Mouse (Mus musculus) embryonic facial prominence, embryonic 14.5 days (tissue): ENCODE measurements at regions not wholly inside any gene's neighbourhood (a gene's known extent, or its start where the extent isn't known, plus 50 kb on each side); places are given as distances from the start of the nearest gene placed in this dataset.

Source experiments
- ATAC-seq: fragments of 200-750 bp; cut with Nextera tagmentation; 2 replicates; pipeline ENCODE4 v1.8.0; 2017; ENCODE audit warnings: low read depth, moderate number of reproducible peaks, moderate TSS enrichment
- DNase-seq: peaks from one replicate; pipeline ENCODE4 v3.0.0-alpha.2; 2015; ENCODE audit warnings: low spot score
- H3K27ac ChIP-seq: fragments of 300-500 bp; sonication (generic); replicated peaks from 2 replicates; pipeline ENCODE4 v1.5.1; 2014; ENCODE audit warnings: low read depth, mild to moderate bottlenecking, low read length, moderate library complexity
- H3K27me3 ChIP-seq: fragments of 300-500 bp; sonication (generic); replicated peaks from 2 replicates; pipeline ENCODE4 v1.6.1; 2014; ENCODE audit warnings: low read length; ENCODE audit not compliant: control insufficient read depth, insufficient read depth
- H3K36me3 ChIP-seq: fragments of 300-500 bp; sonication (generic); 2 replicates; pipeline ENCODE4 v1.6.1; 2014; ENCODE audit warnings: low read length, mixed read lengths; ENCODE audit not compliant: control insufficient read depth, insufficient read depth
- H3K4me1 ChIP-seq: fragments of 300-500 bp; sonication (generic); 2 replicates; pipeline ENCODE4 v1.6.1; 2014; ENCODE audit warnings: antibody characterized with exemption, low read length; ENCODE audit not compliant: control insufficient read depth, insufficient read depth
- H3K4me2 ChIP-seq: fragments of 300-500 bp; sonication (generic); 2 replicates; pipeline ENCODE4 v1.6.1; 2014; ENCODE audit warnings: low read depth, mild to moderate bottlenecking, low read length, moderate library complexity, mixed read lengths
- H3K4me3 ChIP-seq: fragments of 300-500 bp; sonication (generic); 2 replicates; pipeline ENCODE4 v1.5.1; 2014; ENCODE audit warnings: low read depth, mild to moderate bottlenecking, low read length
- H3K9ac ChIP-seq: fragments of 300-500 bp; sonication (generic); 2 replicates; pipeline ENCODE4 v1.6.1; 2014; ENCODE audit warnings: low read depth, mild to moderate bottlenecking, low read length, moderate library complexity, mixed read lengths
- H3K9me3 ChIP-seq: fragments of 300-500 bp; sonication (generic); 2 replicates; pipeline ENCODE4 v1.6.1; 2016; ENCODE audit warnings: low read length; ENCODE audit not compliant: control insufficient read depth
- WGBS: fragments of 180-500 bp; shearing (Covaris S2); extraction: QIAGEN DNeasy Blood & Tissue Kit; methylation state at CpG from one replicate; pipeline ENCODE4 v1.1.7; 2014; 5-methylcytosine and 5-hydroxymethylcytosine counted together

- Histone ChIP-seq H3K27me3 (peaks cover 53% of the 10 kb centered on the region), H3K27ac (no peak overlapping the region), H3K4me1 (peaks cover 7% of the 10 kb centered on the region; the same call in 1 of the 2 replicates), H3K4me2 (peak overlapping the region; percentile 97), H3K4me3 (peak overlapping the region; percentile 69), H3K9ac (peak overlapping the region; percentile 68), H3K36me3 (no peaks in the 10 kb centered on the region), H3K9me3 (no peaks in the 10 kb centered on the region)
- DNase-seq (no peak), ATAC-seq (peak; percentile 68)
- under 1% methylated on average over 29 of the region's 108 CpGs for WGBS
Observed at GRCm38 (mm10) chr1:34750061-34751054, 92.5 kb downstream of the Fam168b start.

DNA sequence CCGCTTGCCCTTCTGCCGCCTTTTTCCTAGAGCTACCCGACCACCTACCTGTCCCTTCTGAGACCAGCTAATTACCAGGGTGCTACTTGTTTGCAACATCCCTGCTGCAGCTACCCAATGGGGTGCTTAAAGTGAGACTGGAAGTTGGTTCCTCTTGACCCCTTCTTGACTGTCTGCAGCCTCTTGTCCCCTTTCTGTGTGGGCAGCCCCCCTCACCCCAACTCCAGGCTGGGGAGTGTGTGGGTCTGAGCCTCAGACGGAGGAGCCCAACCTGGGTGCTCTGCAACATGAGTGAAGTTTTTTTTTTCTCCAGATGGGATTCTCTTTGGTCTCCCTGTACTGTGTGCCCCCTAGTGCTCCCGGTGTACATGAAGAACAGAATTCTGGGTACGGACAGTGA is 91.7 kb downstream of the Fam168b start:
- H3K9me3 ChIP-seq, result no peaks in the 10 kb centered on the region
- no peak for ATAC-seq
- DNase-seq, result no peak
- peak overlapping the region; percentile 69 for H3K4me3 ChIP-seq
- peak overlapping the region; percentile 97 for H3K4me2 ChIP-seq
- no peak overlapping the region for H3K27ac ChIP-seq
- H3K27me3 ChIP-seq, result peaks cover 53% of the 10 kb centered on the region
- 6% methylated on average over 6 of the region's 6 CpGs for WGBS
- H3K4me1 ChIP-seq, result peaks cover 7% of the 10 kb centered on the region; the same call in 1 of the 2 replicates
- H3K9ac ChIP-seq, result peak overlapping the region; percentile 68
- no peaks in the 10 kb centered on the region for H3K36me3 ChIP-seq

DNA sequence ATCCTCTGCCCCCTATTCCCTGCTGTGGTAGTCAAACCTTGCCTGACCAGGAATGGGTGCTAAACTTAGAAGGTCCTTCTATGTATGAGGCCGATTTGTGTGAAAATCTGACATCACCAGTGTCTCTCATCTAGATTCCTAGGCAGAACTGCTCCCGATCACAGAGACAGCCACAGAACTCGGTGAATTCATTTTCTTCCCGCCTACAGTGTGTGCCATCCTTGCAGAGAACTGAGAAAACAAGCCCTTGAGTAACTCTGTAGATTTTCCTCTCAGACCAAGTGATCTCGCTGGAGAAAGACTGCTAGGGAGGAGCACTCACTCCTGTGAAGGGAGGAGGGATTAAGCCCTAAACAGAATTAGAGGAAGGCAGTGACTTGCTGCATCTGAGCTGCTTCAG is 89.3 kb downstream of the Fam168b start:
- no peak for ATAC-seq
- Histone ChIP-seq H3K4me2 (no peak overlapping the region), H3K9ac (no peak overlapping the region), H3K9me3 (no peaks in the 10 kb centered on the region), H3K4me3 (no peak overlapping the region), H3K4me1 (peaks cover 7% of the 10 kb centered on the region; the same call in 1 of the 2 replicates), H3K27me3 (peaks cover 50% of the 10 kb centered on the region), H3K36me3 (no peaks in the 10 kb centered on the region), H3K27ac (no peak overlapping the region)
- no peak for DNase-seq
- 58% methylated on average over 5 of the region's 5 CpGs for WGBS

DNA sequence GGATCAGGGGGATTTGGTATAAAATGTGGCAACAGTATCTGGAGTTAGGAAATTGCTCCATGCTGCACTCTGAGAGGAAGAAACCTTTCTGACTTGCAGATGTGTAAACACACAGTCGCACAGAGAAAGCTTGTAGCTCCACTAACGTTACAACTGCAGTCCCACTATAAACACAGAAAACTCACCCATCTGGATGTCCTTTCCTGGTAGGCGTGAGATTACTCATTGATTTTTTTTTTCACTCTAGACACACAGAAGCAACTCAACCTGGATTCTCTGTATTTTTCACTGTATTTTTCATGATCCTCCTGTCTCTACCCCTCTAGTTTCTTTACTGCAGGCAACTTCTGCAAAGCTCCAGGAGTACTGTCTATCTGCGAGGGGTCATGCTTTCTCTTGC is 82.3 kb downstream of the Fam168b start:
- WGBS, result 44% methylated on average over 4 of the region's 4 CpGs
- no peak overlapping the region for H3K4me2 ChIP-seq

GRCm38 (mm10) chr1:34761436-34761835 is 81.4 kb downstream of the Fam168b start:
- Histone ChIP-seq H3K9me3 (no peaks in the 10 kb centered on the region), H3K27me3 (no peaks in the 10 kb centered on the region), H3K4me3 (no peak overlapping the region), H3K36me3 (no peaks in the 10 kb centered on the region), H3K9ac (no peak overlapping the region), H3K4me2 (no peak overlapping the region), H3K27ac (no peak overlapping the region), H3K4me1 (no peaks in the 10 kb centered on the region)
- DNase-seq, result no peak
- no peak for ATAC-seq

More for the DNA sequence above, 82.3 kb downstream of the Fam168b start:
- H3K9me3 ChIP-seq, result no peaks in the 10 kb centered on the region
- H3K4me1 ChIP-seq, result no peaks in the 10 kb centered on the region
- H3K27me3 ChIP-seq, result no peaks in the 10 kb centered on the region
- H3K4me3 ChIP-seq, result no peak overlapping the region
- ATAC-seq (no peak), DNase-seq (peak; percentile 14)
- H3K27ac ChIP-seq, result no peak overlapping the region
- H3K9ac ChIP-seq, result no peak overlapping the region
- H3K36me3 ChIP-seq, result no peaks in the 10 kb centered on the region

DNA sequence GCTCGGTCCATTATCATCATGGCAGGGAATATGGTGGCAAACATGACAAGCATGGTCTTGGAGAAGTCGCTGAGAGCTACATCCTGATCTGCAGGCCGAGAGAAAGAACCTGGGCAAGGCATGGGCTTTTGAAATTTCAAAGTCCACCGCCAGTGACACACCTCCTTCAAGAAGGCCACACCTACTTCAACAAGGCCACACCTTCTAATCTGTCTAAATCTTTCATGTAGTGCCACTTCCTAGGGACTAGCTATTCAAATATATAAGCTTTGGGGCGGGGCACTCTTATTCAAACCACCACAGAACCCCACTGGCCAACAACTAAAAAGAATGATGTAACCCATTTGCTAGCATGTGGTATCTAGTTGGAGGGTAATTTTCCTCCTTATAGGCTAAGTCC is 81.0 kb downstream of the Fam168b start:
- no peaks in the 10 kb centered on the region for H3K36me3 ChIP-seq
- no peak overlapping the region for H3K27ac ChIP-seq
- H3K4me1 ChIP-seq, result no peaks in the 10 kb centered on the region
- ATAC-seq, result no peak
- DNase-seq, result no peak
- no peak overlapping the region for H3K9ac ChIP-seq
- H3K27me3 ChIP-seq, result no peaks in the 10 kb centered on the region
- H3K4me2 ChIP-seq, result no peak overlapping the region
- no peak overlapping the region for H3K4me3 ChIP-seq
- no peaks in the 10 kb centered on the region for H3K9me3 ChIP-seq
- 86% methylated on average over 5 of the region's 5 CpGs for WGBS
